26 mouse cellular contexts compared by ENCODE assay signal in the genomic region with DNA sequence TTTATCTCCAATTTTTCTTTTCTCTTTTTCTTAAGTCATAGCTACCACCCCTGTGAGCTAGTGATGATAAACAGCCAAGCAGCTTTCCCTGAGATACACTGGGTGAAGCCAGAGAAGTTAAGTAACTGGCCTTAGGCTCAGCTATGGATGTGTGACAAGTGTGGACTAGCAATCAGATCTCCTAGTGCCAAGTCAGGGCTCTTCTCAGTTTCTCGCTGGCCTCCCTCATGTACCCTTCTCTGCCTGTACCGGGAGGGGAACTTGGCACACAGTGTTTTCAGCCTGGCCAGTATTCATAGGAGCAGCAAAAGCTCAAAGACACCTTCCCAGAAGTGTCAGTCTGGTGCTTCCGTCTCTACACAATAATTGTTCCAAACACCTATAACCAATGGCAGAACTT. TPM values are rescaled to one million over a fixed set of nuclear protein-coding genes. Genes with fewer than 3 reads are reported as not detected.
DNase-seq lines count a peak whose midpoint lies in the region; ATAC-seq lines count a peak whose summit lies in the region.
"Had no signal": no experiment of that assay in that cellular context is flagged by ENCODE, and none has a peak within 500 bp of the region (broad histone marks: within the 10 kb centered on the region; RNA-seq: fewer than 3 reads in every experiment).

No protein-coding gene starts in this region.

- DNase-seq in heart, adult 11 months = peak; percentile 41
- no peak for DNase-seq in heart, postnatal 25 days (ENCODE audit: low spot score)
- peak; percentile 2 for DNase-seq in urinary bladder, postnatal 14 days (ENCODE audit: low spot score)
- no peak for DNase-seq in urinary bladder, adult 2 months (ENCODE audit: low spot score)
- peak; percentile 28 for DNase-seq in gastrocnemius, postnatal 14 days
- DNase-seq in gonadal fat pad, adult 2 months (ENCODE audit: low read depth) = peak; percentile 87
- DNase-seq in kidney, postnatal 25 days = no peak
- DNase-seq: adrenal gland, adult 2 months; adrenal gland, postnatal 14 days; cerebellum, adult 11 months; cerebellum, adult 2 months; cerebellum, adult 9-11 months; cerebellum, postnatal 25 days; heart, adult 18-20 months; heart, postnatal 14 days had no signal

- ATAC-seq in hindbrain, embryonic 16.5 days = no peak
- ATAC-seq: CD4-positive, CD25-positive, alpha-beta regulatory T cell, adult 4 months; forebrain, embryonic 15.5 days; intestine, embryonic 15.5 days had no signal

- no peaks in the 10 kb centered on the region for H3K36me3 ChIP-seq in hindbrain, embryonic 16.5 days (ENCODE audit: control insufficient read depth, insufficient read depth, low read length)
- H3K36me3 ChIP-seq: embryonic facial prominence, embryonic 10.5 days; embryonic facial prominence, embryonic 13.5 days; forebrain, embryonic 12.5 days; forebrain, embryonic 15.5 days; heart, embryonic 13.5 days; hindbrain, embryonic 12.5 days; hindbrain, embryonic 15.5 days; intestine, embryonic 15.5 days had no signal

- peaks cover 3% of the 10 kb centered on the region for H3K4me1 ChIP-seq in hindbrain, embryonic 16.5 days (ENCODE audit: control insufficient read depth, insufficient read depth, low read depth, low read length)

- intact Hi-C loops in heart, postnatal 25 days (cut with DNase I) = no loop called here
- intact Hi-C loops in gastrocnemius, postnatal 14 days (cut with DNase I; ENCODE audit: low total_unique reads) = no loop called here

- no peak overlapping the region for H3K9ac ChIP-seq in hindbrain, embryonic 16.5 days (ENCODE audit: low read depth, low read length)
- H3K9ac ChIP-seq: embryonic facial prominence, embryonic 13.5 days; forebrain, embryonic 12.5 days; forebrain, embryonic 15.5 days; heart, embryonic 13.5 days; hindbrain, embryonic 12.5 days; hindbrain, embryonic 15.5 days; intestine, embryonic 15.5 days had no signal

- H3K4me2 ChIP-seq in hindbrain, embryonic 16.5 days (ENCODE audit: low read length) = no peak overlapping the region
- H3K4me2 ChIP-seq: embryonic facial prominence, embryonic 13.5 days; forebrain, embryonic 12.5 days; forebrain, embryonic 15.5 days; heart, embryonic 13.5 days; hindbrain, embryonic 12.5 days; hindbrain, embryonic 15.5 days; intestine, embryonic 15.5 days had no signal

- no peaks in the 10 kb centered on the region for H3K27me3 ChIP-seq in hindbrain, embryonic 16.5 days (replicated peaks; ENCODE audit: control insufficient read depth, insufficient read depth, low read length)
- H3K27me3 ChIP-seq: embryonic facial prominence, embryonic 13.5 days; forebrain, embryonic 12.5 days; forebrain, embryonic 15.5 days; heart, embryonic 13.5 days; hindbrain, embryonic 12.5 days; hindbrain, embryonic 15.5 days; intestine, embryonic 15.5 days had no signal

- H3K27ac ChIP-seq in hindbrain, embryonic 16.5 days (ENCODE audit: low read depth, low read length) = no peak overlapping the region
- H3K27ac ChIP-seq: embryonic facial prominence, embryonic 10.5 days; embryonic facial prominence, embryonic 13.5 days; forebrain, embryonic 12.5 days; forebrain, embryonic 15.5 days; heart, embryonic 13.5 days; hindbrain, embryonic 12.5 days; hindbrain, embryonic 15.5 days; intestine, embryonic 15.5 days had no signal

- H3K9me3 ChIP-seq in hindbrain, embryonic 16.5 days (ENCODE audit: control insufficient read depth, low read length) = no peaks in the 10 kb centered on the region
- H3K9me3 ChIP-seq: embryonic facial prominence, embryonic 10.5 days; embryonic facial prominence, embryonic 13.5 days; forebrain, embryonic 12.5 days; forebrain, embryonic 15.5 days; heart, embryonic 13.5 days; hindbrain, embryonic 12.5 days; hindbrain, embryonic 15.5 days; intestine, embryonic 15.5 days had no signal

- 83% methylated on average over 3 of the region's 3 CpGs for WGBS in hindbrain, embryonic 16.5 days

- H3K4me3 ChIP-seq in hindbrain, embryonic 16.5 days (ENCODE audit: low read length) = no peak overlapping the region
- H3K4me3 ChIP-seq: embryonic facial prominence, embryonic 10.5 days; embryonic facial prominence, embryonic 13.5 days; erythroblast, embryonic 14.5 days; forebrain, embryonic 12.5 days; forebrain, embryonic 15.5 days; heart, embryonic 13.5 days; hindbrain, embryonic 12.5 days; hindbrain, embryonic 15.5 days; intestine, embryonic 15.5 days had no signal

RNA-seq across cellular contexts. Expression of a gene that starts 4.3 kb away (rescaled TPM):
- total RNA-seq in heart, postnatal 25 days (2021) = 10 to 100 TPM; 20.8 to 21.4 TPM
- polyA plus RNA-seq in urinary bladder, adult 2 months (2012; rRNA removed) = 33.1 and 40.0 TPM in 2 replicates
- total RNA-seq in gastrocnemius, postnatal 14 days (2021) = 10 to 100 TPM; 12.3 to 18.7 TPM
- 41.1 and 50.3 TPM in 2 replicates for polyA plus RNA-seq in gonadal fat pad, adult 2 months (2012; rRNA removed)
- polyA plus RNA-seq in hindbrain, embryonic 16.5 days (2015; fragmentation: Nextera tagmentation; extraction: Ambion mirVana) = 4.5 and 6.1 TPM in 2 replicates

Comparison
In these comparisons a context has a peak if more than half of its experiments do, and no peak if none do; other contexts are left out.
1. DNase-seq: peak in heart, adult 11 months (single experiment), urinary bladder, postnatal 14 days (single experiment), gastrocnemius, postnatal 14 days (single experiment) and gonadal fat pad, adult 2 months (single experiment); none in heart, postnatal 25 days (single experiment), urinary bladder, adult 2 months (single experiment) and kidney, postnatal 25 days (0 of 2).